Mouse (Mus musculus) urinary bladder, postnatal 25 days (tissue): ENCODE data around the gene Olfr1404.
"Not testable (repeated sequence)": the region's sequence is repeated elsewhere in the genome, so short reads cannot be mapped to it uniquely, and the experiment has no call there.

Experiments
- DNase-seq: peaks from one replicate; pipeline ENCODE4 v3.0.0; 2022; ENCODE audit warnings: low spot score

The Olfr1404 gene

DNA sequence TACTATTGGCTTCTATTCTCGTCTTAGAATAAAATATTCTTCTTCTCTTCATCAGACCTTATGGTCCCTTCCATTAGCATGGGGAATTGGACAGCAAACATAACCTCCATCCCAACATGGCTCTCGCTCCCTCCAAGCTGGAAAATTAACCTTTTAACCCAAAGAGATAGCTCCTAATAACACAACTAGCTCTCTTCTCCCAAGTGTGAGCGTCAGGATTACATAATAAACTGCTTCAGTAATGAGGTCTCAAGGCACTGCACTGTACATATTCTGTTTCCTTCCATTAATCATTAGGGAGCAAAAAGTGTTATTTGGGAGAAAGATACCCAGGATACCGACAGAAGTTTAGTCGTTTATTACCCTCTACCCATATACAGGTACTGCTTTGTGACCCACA lies at the start of gene Olfr1404:
Olfr1404 (plus strand) TSS at position 301 of the 400 bp plus-strand sequence.
- no peak for DNase-seq

DNA sequence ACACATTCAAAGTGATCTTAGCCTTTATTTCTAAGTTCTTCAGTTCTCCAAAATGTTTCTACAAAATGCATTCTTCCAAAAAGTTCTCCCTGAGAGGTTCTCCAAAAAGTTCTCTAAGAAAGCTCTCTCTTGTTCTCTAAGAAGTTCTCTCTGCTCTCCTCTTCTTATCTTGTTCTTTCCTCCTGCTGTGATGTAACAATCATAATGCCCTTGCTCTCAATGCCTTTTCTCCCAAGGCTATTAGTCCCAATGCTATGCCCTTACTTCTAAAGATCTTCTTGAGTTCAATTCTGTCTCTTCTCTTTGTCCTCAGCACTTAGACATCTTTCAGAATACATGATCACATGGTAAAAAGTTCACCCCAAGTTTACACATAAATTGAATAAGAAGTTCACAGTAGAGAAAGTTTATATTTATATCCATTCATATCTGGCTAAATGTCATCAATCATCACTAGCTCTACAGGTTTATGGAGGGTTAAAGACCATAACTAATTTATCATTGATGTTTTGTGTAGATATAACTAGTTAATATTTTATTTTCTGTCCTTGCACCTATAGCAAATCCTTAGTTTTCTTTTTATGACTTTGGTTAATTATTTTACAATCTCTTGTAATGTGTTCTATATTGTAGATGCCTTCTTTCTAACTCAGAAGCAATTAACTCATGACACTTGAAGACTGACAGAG lies 37.9 kb upstream of the Olfr1404 start:
- DNase-seq, result no peak

DNA sequence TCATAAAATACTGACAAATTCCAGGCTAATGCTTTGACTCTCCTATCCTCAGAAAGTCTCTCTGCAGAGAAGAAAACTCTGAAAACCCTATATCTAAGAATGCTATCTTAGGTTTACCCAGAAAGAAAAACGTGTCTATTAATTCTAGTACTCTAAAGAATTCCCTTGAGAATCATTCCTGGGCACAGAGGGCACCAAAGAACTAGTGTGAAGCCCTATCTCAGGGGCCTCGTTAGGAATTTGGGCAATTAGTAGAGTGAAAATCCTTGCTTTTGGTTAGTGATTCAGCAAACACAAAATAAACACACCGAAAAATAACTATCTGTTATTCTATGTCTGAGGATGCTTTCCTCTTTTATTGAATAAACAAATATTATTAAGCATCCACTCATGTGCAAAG lies 21.7 kb upstream of the Olfr1404 start, which contains the start of gene Olfr1406:
Olfr1406 (minus strand) TSS at position 101 of the 400 bp plus-strand sequence.
- DNase-seq, result no peak

DNA sequence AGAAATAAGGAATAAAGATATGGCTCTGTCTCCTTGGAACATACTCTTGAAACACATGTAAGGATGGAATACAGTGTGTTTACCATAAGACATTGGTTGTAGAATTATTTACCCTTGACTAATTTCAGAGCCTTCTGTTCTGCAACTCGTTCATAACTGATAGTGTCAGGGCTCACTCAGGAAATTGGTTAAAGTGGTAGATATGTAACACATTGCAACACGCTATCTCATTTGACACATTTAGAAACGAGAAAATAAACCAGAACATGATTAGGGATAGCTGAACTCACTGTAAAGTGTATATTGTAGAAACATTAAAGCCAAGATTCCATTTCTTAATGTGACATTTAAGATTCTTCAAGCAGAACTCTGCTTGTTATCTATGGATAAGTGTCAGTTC lies 20.1 kb upstream of the Olfr1404 start:
- no peak for DNase-seq

DNA sequence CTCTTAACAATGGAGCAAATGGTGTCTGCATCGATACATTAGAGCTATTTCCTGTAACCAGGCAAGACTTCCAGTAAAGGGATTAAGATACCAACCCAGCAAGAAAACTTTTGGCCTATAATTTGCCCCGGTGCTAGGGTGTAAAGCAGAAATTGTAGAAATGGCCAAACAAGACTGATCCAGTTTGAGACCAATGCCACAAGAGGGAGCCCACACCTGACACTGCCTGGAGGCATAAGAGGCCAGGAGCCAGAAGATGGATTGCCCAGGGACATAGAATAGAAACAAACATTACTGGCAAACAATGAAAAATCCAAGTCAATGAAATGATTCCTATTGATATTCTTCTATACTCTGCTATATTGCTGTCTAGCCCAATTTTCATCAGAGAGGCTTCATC lies 15.8 kb upstream of the Olfr1404 start:
- DNase-seq, result no peak

DNA sequence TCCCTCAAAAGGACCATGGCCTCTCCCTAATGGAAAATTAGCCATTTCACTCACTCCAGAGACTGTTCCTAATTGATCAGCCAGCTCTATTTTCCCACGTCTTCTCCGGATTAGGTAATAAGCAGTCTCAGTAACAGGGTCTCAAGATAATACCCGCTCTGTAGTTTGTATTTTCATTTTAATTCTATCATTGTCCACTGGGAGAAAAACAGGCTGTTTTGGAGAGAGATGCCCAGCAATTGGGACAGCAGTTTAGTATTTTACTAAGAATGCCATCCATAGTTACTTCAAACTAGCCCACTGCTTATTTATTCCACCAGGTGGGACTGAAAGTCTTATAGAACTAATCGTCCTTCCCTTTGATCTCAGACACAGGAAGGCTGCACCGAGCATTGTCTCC lies 14.7 kb upstream of the Olfr1404 start, which contains the start of gene Olfr218:
Olfr218 (plus strand) TSS at position 301 of the 400 bp plus-strand sequence.
- DNase-seq, result no peak

DNA sequence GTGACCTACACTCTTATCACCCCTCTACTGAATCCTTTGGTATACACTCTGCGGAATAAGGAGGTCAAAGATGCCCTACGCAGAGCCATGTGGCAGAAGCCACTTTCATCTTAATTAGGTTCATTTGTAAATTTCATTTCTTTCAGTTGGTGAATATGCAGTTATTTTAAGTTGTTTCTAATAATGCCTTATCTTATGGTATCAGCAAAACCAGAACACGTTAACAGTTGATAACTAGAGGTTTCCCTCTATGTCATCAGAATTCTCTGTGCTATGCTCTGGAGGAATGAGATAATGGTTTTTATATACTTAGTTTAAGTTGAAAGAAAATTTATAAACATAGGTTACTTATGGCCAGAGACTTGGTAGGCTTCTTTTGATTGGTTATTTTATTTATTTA lies 4.3 kb downstream of the Olfr1404 start:
- DNase-seq, result no peak

DNA sequence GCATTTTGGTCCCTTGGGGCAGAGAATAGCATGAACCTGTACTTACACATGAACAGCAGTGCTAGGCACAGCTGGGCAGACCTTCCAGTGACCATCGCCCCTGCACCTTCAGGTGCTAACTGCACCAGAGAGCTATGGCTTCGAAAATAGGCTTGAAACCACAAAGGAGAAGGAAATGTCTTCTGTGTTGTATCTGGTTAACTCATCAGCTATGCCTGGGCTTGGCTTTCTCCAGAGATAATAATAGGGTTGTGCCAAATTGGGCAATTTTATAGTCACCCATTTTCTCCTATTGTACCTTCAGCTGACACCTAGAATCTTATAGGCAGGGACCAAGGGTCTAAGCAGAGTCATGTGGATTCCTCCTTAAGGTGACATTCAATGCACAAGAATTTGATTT lies 14.9 kb downstream of the Olfr1404 start, which contains the start of gene Fcer1a:
Fcer1a (minus strand) TSS at position 134 of the 400 bp plus-strand sequence.
- DNase-seq, result no peak

DNA sequence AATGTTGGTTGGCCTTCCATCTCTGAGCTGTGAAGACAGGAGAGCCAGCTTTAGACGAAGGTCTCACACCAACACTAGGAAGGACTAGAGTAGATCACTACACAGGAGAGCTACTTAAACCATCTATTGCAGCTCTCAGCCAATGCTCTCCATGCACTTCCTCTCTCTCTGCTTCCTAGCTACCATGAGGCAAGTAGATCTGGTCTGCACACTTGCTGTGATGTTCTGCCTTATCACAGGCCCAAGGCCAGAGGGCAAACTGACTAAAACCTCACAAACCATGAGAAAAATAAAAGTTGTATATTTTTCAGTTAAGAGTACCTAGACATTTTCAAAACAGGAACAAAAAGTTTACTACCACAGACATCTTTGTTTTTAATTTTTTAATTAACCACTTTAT lies 24.8 kb downstream of the Olfr1404 start:
- not testable (repeated sequence) for DNase-seq

DNA sequence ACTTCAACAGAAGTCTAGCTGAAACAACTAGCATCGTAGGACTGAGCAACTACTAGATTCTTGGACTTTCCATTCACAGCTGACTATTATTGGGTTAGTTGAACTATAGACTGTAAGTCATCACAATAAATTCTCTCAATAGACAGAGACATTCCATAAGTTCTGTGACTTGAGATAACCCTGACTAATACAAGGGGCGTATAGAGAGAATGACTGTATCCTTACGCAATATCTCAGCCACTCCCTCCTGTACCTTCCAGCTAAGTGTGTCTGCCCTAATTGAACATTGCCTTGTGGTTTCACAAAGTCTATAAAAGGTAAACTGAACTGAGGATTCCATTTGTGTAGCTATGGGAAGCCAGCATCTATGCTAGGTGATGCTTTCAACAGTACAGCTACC lies 37.7 kb downstream of the Olfr1404 start:
- no peak for DNase-seq

DNA sequence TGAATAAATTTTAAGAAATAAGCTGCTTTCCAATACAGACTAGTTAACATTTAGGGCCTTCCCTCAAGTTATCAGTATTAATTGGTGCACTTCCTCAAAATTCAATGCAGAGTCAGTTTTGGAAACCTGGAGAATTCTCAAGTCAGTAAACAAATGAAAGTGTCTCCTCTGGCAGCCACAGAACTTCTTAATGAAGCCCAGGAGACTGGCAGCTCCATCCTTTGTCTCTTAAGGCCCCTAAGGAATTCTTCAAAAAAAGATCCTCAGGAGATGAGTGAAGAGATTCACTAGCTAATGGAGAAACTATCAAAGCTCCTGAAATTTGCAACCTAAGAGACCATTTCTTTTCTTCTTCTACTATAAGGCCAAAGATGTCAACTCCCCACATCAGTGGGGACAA lies 53.5 kb downstream of the Olfr1404 start, which contains the start of gene Olfr418:
Olfr418 (plus strand) TSS at position 301 of the 400 bp plus-strand sequence.
- DNase-seq, result no peak
